Comparison of ENCODE assay signal across 8 mouse cellular contexts in the genomic region with DNA sequence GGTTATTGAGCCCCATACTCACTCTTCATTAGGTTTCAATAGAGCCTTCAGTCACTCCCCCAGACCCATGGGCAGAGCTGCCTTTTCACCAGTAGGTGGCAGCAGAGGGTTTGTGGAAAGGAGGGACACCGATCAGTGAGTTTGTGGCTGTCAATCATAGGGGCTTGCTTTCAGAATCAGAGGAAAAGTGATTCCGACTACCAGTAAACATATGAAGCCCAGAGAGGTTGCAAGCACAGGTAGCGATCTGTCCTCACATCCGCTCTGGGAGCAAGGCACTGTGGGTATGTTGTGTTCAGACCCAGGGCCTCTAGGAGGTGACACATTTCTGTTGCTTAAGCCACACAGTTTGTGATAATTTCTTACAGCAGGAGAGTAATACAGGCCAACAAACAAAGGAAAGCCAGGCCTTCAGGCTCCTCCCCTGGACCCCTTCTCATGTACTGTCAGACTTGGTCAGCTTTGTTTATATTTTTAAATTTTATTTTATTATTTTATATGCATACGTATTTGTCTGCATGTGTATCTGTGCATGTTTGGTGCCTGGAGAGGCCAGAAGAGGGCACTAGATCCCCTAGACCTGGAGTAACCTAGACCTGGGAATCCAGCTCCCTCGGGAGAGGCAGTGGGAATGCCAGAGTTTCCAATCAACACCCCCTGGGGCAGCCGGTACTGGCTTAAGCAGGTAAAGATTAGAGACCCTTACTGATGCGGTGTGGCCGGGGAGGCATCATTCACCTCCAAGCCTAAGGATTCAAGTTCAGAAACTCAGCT. TPM values are rescaled to one million over a fixed set of nuclear protein-coding genes. Genes with fewer than 3 reads are reported as not detected.
A peak's percentile ranks its signal among the peaks of the same experiment; 100 is the strongest.
DNase-seq lines count a peak whose midpoint lies in the region; ATAC-seq lines count a peak whose summit lies in the region.

No protein-coding gene starts in this region.

- no peak overlapping the region for H3K27ac ChIP-seq in intestine, embryonic 15.5 days
- peak overlapping the region; percentile 44; the same call in 1 of the 2 replicates for H3K27ac ChIP-seq in limb, embryonic 10.5 days
- no peak overlapping the region for H3K27ac ChIP-seq in midbrain, embryonic 11.5 days (ENCODE audit: low read depth, low read length)

- H3K4me1 ChIP-seq in intestine, embryonic 15.5 days (replicated peaks), result no peaks in the 10 kb centered on the region
- peaks cover 13% of the 10 kb centered on the region for H3K4me1 ChIP-seq in limb, embryonic 10.5 days
- H3K4me1 ChIP-seq in midbrain, embryonic 11.5 days (ENCODE audit: control insufficient read depth, insufficient read depth, low read length), result peaks cover 14% of the 10 kb centered on the region

- WGBS in intestine, embryonic 15.5 days, result 11% methylated on average over 9 of the region's 9 CpGs
- WGBS in limb, embryonic 10.5 days, result 3% methylated on average over 9 of the region's 9 CpGs
- 2% methylated on average over 9 of the region's 9 CpGs for WGBS in midbrain, embryonic 11.5 days

- no peaks in the 10 kb centered on the region for H3K9me3 ChIP-seq in intestine, embryonic 15.5 days
- H3K9me3 ChIP-seq in limb, embryonic 10.5 days (replicated peaks), result no peaks in the 10 kb centered on the region
- no peaks in the 10 kb centered on the region for H3K9me3 ChIP-seq in midbrain, embryonic 11.5 days (ENCODE audit: control insufficient read depth, low read length)

- intact Hi-C loops in heart, postnatal 25 days (cut with DNase I), result loop anchor here (1.0 to 5.0 kb wide), 5 partner anchors 176 to 571 kb away; a partner anchor contains a TSS

- peak; percentile 97 for DNase-seq in heart, adult 11 months
- DNase-seq in heart, postnatal 25 days (ENCODE audit: low spot score), result no peak
- DNase-seq in embryo, embryonic 10 days (ENCODE audit: low spot score), result peak; percentile 91
- peak; percentile 29 for DNase-seq in gastrocnemius, postnatal 25 days
- peak; percentile 86 for DNase-seq in limb, embryonic 10.5 days (ENCODE audit: low spot score)
- DNase-seq in midbrain, embryonic 11.5 days (ENCODE audit: low spot score, missing footprints), result peak; percentile 97
- DNase-seq in right cerebral cortex, postnatal 36 days (ENCODE audit: low spot score in 2 of 2), result peak; percentile 29 to 41

- no peaks in the 10 kb centered on the region for H3K36me3 ChIP-seq in intestine, embryonic 15.5 days
- H3K36me3 ChIP-seq in limb, embryonic 10.5 days, result no peaks in the 10 kb centered on the region
- no peaks in the 10 kb centered on the region for H3K36me3 ChIP-seq in midbrain, embryonic 11.5 days (ENCODE audit: control insufficient read depth, insufficient read depth, low read length)

- peak overlapping the region; percentile 41 for H3K4me2 ChIP-seq in intestine, embryonic 15.5 days (replicated peaks)
- H3K4me2 ChIP-seq in midbrain, embryonic 11.5 days, result peak overlapping the region; percentile 37; the same call in 1 of the 2 replicates

- H3K4me3 ChIP-seq in intestine, embryonic 15.5 days (replicated peaks), result peak overlapping the region; percentile 10; the same call in 1 of the 2 replicates
- H3K4me3 ChIP-seq in limb, embryonic 10.5 days, result peak overlapping the region; percentile 43
- H3K4me3 ChIP-seq in midbrain, embryonic 11.5 days (ENCODE audit: low read depth, low read length), result 0 out of 2 replicates have a peak overlapping the region, but pooled peaks have one; percentile 20

- no peaks in the 10 kb centered on the region for H3K27me3 ChIP-seq in intestine, embryonic 15.5 days (replicated peaks)
- peaks cover 5% of the 10 kb centered on the region; the same call in 1 of the 2 replicates for H3K27me3 ChIP-seq in limb, embryonic 10.5 days (ENCODE audit: low read depth, poor library complexity, severe bottlenecking)
- H3K27me3 ChIP-seq in midbrain, embryonic 11.5 days (ENCODE audit: control insufficient read depth, insufficient read depth, low read length), result no peaks in the 10 kb centered on the region

- ATAC-seq in intestine, embryonic 15.5 days, result peak; percentile 91
- peak; percentile 82 for ATAC-seq in midbrain, embryonic 11.5 days (ENCODE audit: low FRiP score)

- H3K9ac ChIP-seq in intestine, embryonic 15.5 days, result no peak overlapping the region
- 0 out of 2 replicates have a peak overlapping the region, but pooled peaks have one; percentile 20 for H3K9ac ChIP-seq in midbrain, embryonic 11.5 days (ENCODE audit: low read length)

RNA-seq across cellular contexts. Expression of a gene that starts 20.8 kb away (rescaled TPM):
- 10 to 100 TPM; 27.7 to 28.9 TPM for total RNA-seq in heart, postnatal 25 days (2021)
- total RNA-seq in gastrocnemius, postnatal 25 days (2021), result 10 to 100 TPM; 19.6 to 20.2 TPM
- polyA plus RNA-seq in intestine, embryonic 15.5 days (2015; fragmentation: Nextera tagmentation; extraction: Ambion mirVana), result 41.1 and 42.3 TPM in 2 replicates
- polyA plus RNA-seq in limb, embryonic 10.5 days (2016; fragmentation: Nextera tagmentation; extraction: Ambion mirVana), result 62.7 and 67.1 TPM in 2 replicates
- 46.8 and 47.6 TPM in 2 replicates for polyA plus RNA-seq in midbrain, embryonic 11.5 days (2014; fragmentation: Nextera tagmentation; extraction: Ambion mirVana)
